Mouse (Mus musculus) CH12.LX (cell line): ENCODE data around the gene Frs3. TPM values are rescaled to one million over a fixed set of nuclear protein-coding genes. Genes with fewer than 3 reads are reported as not detected.

Experiments
- DNase-seq: peaks from one replicate; pipeline ENCODE4 v3.0.0-alpha.2; 2013; ENCODE audit errors: extremely low read depth
- H3K27ac ChIP-seq: 2 replicates; pipeline ENCODE4 v1.5.1; 2012; ENCODE audit warnings: low read depth, mild to moderate bottlenecking, control low read depth, moderate library complexity; ENCODE audit not compliant: insufficient read depth
- H3K27me3 ChIP-seq: replicated peaks from 2 replicates; pipeline ENCODE3; 2012; ENCODE audit warnings: inconsistent platforms
- H3K36me3 ChIP-seq, 2 experiments: replicated peaks in 1 of 2; 2 replicates each; pipeline versions ENCODE3 to v1.6.1; 2012; ENCODE audit warnings: inconsistent platforms in 1 of 2, low read length in 1 of 2, mild to moderate bottlenecking in 1 of 2, mixed read lengths in 1 of 2, moderate library complexity in 1 of 2; ENCODE audit not compliant: control insufficient read depth in 1 of 2, insufficient read depth in 1 of 2
- H3K4me1 ChIP-seq, 2 experiments: 2 replicates each; pipeline ENCODE4 v1.6.1; 2012; ENCODE audit warnings: inconsistent platforms in 1 of 2, moderate library complexity in 1 of 2; ENCODE audit not compliant: insufficient read depth in 2 of 2, control insufficient read depth in 1 of 2
- H3K4me2 ChIP-seq: 2 replicates; pipeline ENCODE4 v1.6.1; 2012; ENCODE audit warnings: low read depth, mild to moderate bottlenecking, control low read depth; ENCODE audit not compliant: poor library complexity, insufficient read depth, severe bottlenecking
- H3K4me3 ChIP-seq, 3 experiments: fragments of 150-350 bp in 1 of 3; sonication (generic) in 1 of 3; replicated peaks in 1 of 3; 2 replicates each; pipeline versions ENCODE3 to v1.5.1; 2011 to 2012; ENCODE audit warnings: low read depth in 2 of 3, low read length in 2 of 3, mild to moderate bottlenecking in 2 of 3, moderate library complexity in 2 of 3, control low read depth in 1 of 3, improper control_type of control experiment in 1 of 3, inconsistent platforms in 1 of 3, mixed read lengths in 1 of 3; ENCODE audit not compliant: poor library complexity in 1 of 3
- H3K79me2 ChIP-seq: replicated peaks from 2 replicates; pipeline ENCODE4 v1.6.1; 2012; ENCODE audit warnings: mild to moderate bottlenecking, moderate library complexity; ENCODE audit not compliant: control insufficient read depth, poor library complexity, insufficient read depth, severe bottlenecking; ENCODE audit errors: extremely low read depth
- H3K9ac ChIP-seq: 2 replicates; pipeline ENCODE4 v1.6.1; 2012; ENCODE audit warnings: low read depth, mild to moderate bottlenecking, control low read depth, moderate library complexity; ENCODE audit not compliant: insufficient read depth
- H3K9me3 ChIP-seq: replicated peaks from 2 replicates; pipeline ENCODE3; 2012; ENCODE audit warnings: low read length, inconsistent platforms, mixed read lengths
- BHLHE40 ChIP-seq: IDR thresholded peaks from 2 replicates; pipeline ENCODE4 v1.6.1; 2011; ENCODE audit warnings: mild to moderate bottlenecking, low read depth, low read length, improper control_type of control experiment
- CHD1 ChIP-seq: IDR thresholded peaks from 2 replicates; pipeline ENCODE4 v1.6.1; 2012; ENCODE audit warnings: low read depth, low read length, improper control_type of control experiment, inconsistent platforms
- CHD2 ChIP-seq: IDR thresholded peaks from 2 replicates; pipeline ENCODE4 v1.6.1; 2011; ENCODE audit warnings: low read length, improper control_type of control experiment
- CTCF ChIP-seq, 2 experiments: IDR thresholded peaks in 1 of 2; conservative IDR thresholded peaks in 1 of 2; 2 replicates each; pipeline ENCODE4 v1.5.1; 2011 to 2012; ENCODE audit warnings: low read depth in 2 of 2, low read length in 2 of 2, improper control_type of control experiment in 1 of 2, inconsistent platforms in 1 of 2, mild to moderate bottlenecking in 1 of 2, moderate library complexity in 1 of 2
- E2F4 ChIP-seq: IDR thresholded peaks from 2 replicates; pipeline ENCODE4 v1.6.1; 2011; ENCODE audit warnings: low read depth, low read length, improper control_type of control experiment; ENCODE audit not compliant: insufficient replicate concordance
- ELF1 ChIP-seq: IDR thresholded peaks from 2 replicates; pipeline ENCODE4 v1.6.1; 2014; ENCODE audit warnings: low read depth, mild to moderate bottlenecking, inconsistent platforms, low read length, improper control_type of control experiment
- EP300 ChIP-seq: IDR thresholded peaks from 2 replicates; pipeline ENCODE4 v1.6.1; 2011; ENCODE audit warnings: low read length, improper control_type of control experiment
- ETS1 ChIP-seq: conservative IDR thresholded peaks from 2 replicates; pipeline ENCODE4 v1.6.1; 2012; ENCODE audit warnings: low read depth, mild to moderate bottlenecking, inconsistent platforms, low read length, improper control_type of control experiment, moderate library complexity
- GABPA ChIP-seq: IDR thresholded peaks from 2 replicates; pipeline ENCODE4 v1.6.1; 2012; ENCODE audit warnings: low read depth, low read length, improper control_type of control experiment, inconsistent platforms; ENCODE audit not compliant: insufficient replicate concordance
- HCFC1 ChIP-seq: IDR thresholded peaks from 2 replicates; pipeline ENCODE4 v1.6.1; 2012; ENCODE audit warnings: low read depth, mild to moderate bottlenecking, inconsistent platforms, low read length, improper control_type of control experiment
- IRF4 ChIP-seq: IDR thresholded peaks from 2 replicates; pipeline ENCODE4 v1.6.1; 2014; ENCODE audit warnings: low read depth, mild to moderate bottlenecking, inconsistent platforms, low read length, improper control_type of control experiment
- JUN ChIP-seq: IDR thresholded peaks from 2 replicates; pipeline ENCODE4 v1.6.1; 2011; ENCODE audit warnings: low read depth, mild to moderate bottlenecking, low read length, improper control_type of control experiment, moderate library complexity; ENCODE audit not compliant: insufficient read depth
- JUND ChIP-seq: conservative IDR thresholded peaks from 2 replicates; pipeline ENCODE4 v1.6.1; 2011; ENCODE audit warnings: low read depth, low read length, improper control_type of control experiment
- KAT2A ChIP-seq: IDR thresholded peaks from 2 replicates; pipeline ENCODE4 v1.6.1; 2012; ENCODE audit warnings: low read length, improper control_type of control experiment, inconsistent platforms; ENCODE audit not compliant: insufficient replicate concordance
- MAFK ChIP-seq: IDR thresholded peaks from 2 replicates; pipeline ENCODE4 v1.6.1; 2011; ENCODE audit warnings: low read length, improper control_type of control experiment; ENCODE audit not compliant: insufficient replicate concordance
- MAX ChIP-seq: IDR thresholded peaks from 2 replicates; pipeline ENCODE4 v1.6.1; 2011; ENCODE audit warnings: low read length, improper control_type of control experiment
- MAZ ChIP-seq: IDR thresholded peaks from 2 replicates; pipeline ENCODE4 v1.6.1; 2012; ENCODE audit warnings: low read depth, mild to moderate bottlenecking, inconsistent platforms, low read length, improper control_type of control experiment, moderate library complexity
- MEF2A ChIP-seq: IDR thresholded peaks from 2 replicates; pipeline ENCODE4 v1.6.1; 2014; ENCODE audit warnings: low read depth, mild to moderate bottlenecking, inconsistent platforms, low read length, improper control_type of control experiment, borderline replicate concordance
- MXI1 ChIP-seq: IDR thresholded peaks from 2 replicates; pipeline ENCODE4 v1.6.1; 2011; ENCODE audit warnings: mild to moderate bottlenecking, low read depth, low read length, improper control_type of control experiment
- MYC ChIP-seq: IDR thresholded peaks from 2 replicates; pipeline ENCODE4 v1.6.1; 2011; ENCODE audit warnings: low read depth, mild to moderate bottlenecking, improper control_type of control experiment, low read length
- NELFE ChIP-seq: IDR thresholded peaks from 2 replicates; pipeline ENCODE4 v1.6.1; 2011; ENCODE audit warnings: low read depth, low read length, improper control_type of control experiment
- NRF1 ChIP-seq: IDR thresholded peaks from 2 replicates; pipeline ENCODE4 v1.6.1; 2014; ENCODE audit warnings: low read depth, mild to moderate bottlenecking, inconsistent platforms, low read length, improper control_type of control experiment, moderate library complexity
- PAX5 ChIP-seq: IDR thresholded peaks from 2 replicates; pipeline ENCODE4 v1.6.1; 2012; ENCODE audit warnings: low read length, inconsistent platforms, mixed read lengths
- POLR2A ChIP-seq: IDR thresholded peaks from 2 replicates; pipeline ENCODE4 v1.6.1; 2011; ENCODE audit warnings: low read depth, mild to moderate bottlenecking, improper control_type of control experiment, low read length
- POLR2AphosphoS2 ChIP-seq: IDR thresholded peaks from 2 replicates; pipeline ENCODE4 v1.6.1; 2011; ENCODE audit warnings: low read depth, low read length, improper control_type of control experiment
- RAD21 ChIP-seq: IDR thresholded peaks from 2 replicates; pipeline ENCODE4 v1.6.1; 2011; ENCODE audit warnings: low read depth, mild to moderate bottlenecking, low read length, improper control_type of control experiment, moderate library complexity
- RCOR1 ChIP-seq: conservative IDR thresholded peaks from 2 replicates; pipeline ENCODE4 v1.6.1; 2012; ENCODE audit warnings: low read depth, mild to moderate bottlenecking, inconsistent platforms, low read length, improper control_type of control experiment
- SIN3A ChIP-seq: IDR thresholded peaks from 2 replicates; pipeline ENCODE4 v1.6.1; 2012; ENCODE audit warnings: low read length, improper control_type of control experiment, inconsistent platforms
- SMC3 ChIP-seq: IDR thresholded peaks from 2 replicates; pipeline ENCODE4 v1.6.1; 2011; ENCODE audit warnings: low read depth, low read length, improper control_type of control experiment
- TBP ChIP-seq: conservative IDR thresholded peaks from 2 replicates; pipeline ENCODE4 v1.6.1; 2011; ENCODE audit warnings: low read depth, low read length, improper control_type of control experiment
- TCF12 ChIP-seq: IDR thresholded peaks from 2 replicates; pipeline ENCODE4 v1.6.1; 2014; ENCODE audit warnings: low read depth, mild to moderate bottlenecking, inconsistent platforms, low read length, improper control_type of control experiment
- UBTF ChIP-seq: IDR thresholded peaks from 2 replicates; pipeline ENCODE4 v1.6.1; 2012; ENCODE audit warnings: low read depth, mild to moderate bottlenecking, inconsistent platforms, low read length, improper control_type of control experiment, moderate library complexity
- USF1 ChIP-seq: IDR thresholded peaks from 2 replicates; pipeline ENCODE4 v1.6.1; 2014; ENCODE audit warnings: low read depth, mild to moderate bottlenecking, inconsistent platforms, low read length, improper control_type of control experiment
- USF2 ChIP-seq: conservative IDR thresholded peaks from 2 replicates; pipeline ENCODE4 v1.6.1; 2011; ENCODE audit warnings: low read depth, low read length, improper control_type of control experiment
- ZC3H11A ChIP-seq: IDR thresholded peaks from 2 replicates; pipeline ENCODE4 v1.6.1; 2012; ENCODE audit warnings: low read depth, mild to moderate bottlenecking, inconsistent platforms, low read length, improper control_type of control experiment
- ZKSCAN1 ChIP-seq: IDR thresholded peaks from 2 replicates; pipeline ENCODE4 v1.6.1; 2012; ENCODE audit warnings: low read depth, inconsistent platforms, low read length, improper control_type of control experiment, borderline replicate concordance
- ZMIZ1 ChIP-seq: IDR thresholded peaks from 2 replicates; pipeline ENCODE4 v1.6.1; 2012; ENCODE audit warnings: low read depth, mild to moderate bottlenecking, inconsistent platforms, low read length, improper control_type of control experiment
- ZNF384 ChIP-seq: IDR thresholded peaks from 2 replicates; pipeline ENCODE4 v1.6.1; 2012; ENCODE audit warnings: low read depth, low read length, improper control_type of control experiment, inconsistent platforms
- dilution Hi-C: fragments of 300-500 bp; cut with MboI; formaldehyde crosslinking; loops from 2 replicates; pipeline ENCODE4 v1.14.3; 2020; ENCODE audit warnings: low sequenced_read_pairs; ENCODE audit not compliant: extremely low pct_unique_long_range_greater_than_20kb, extremely low pct_ligation_motif_present
- in situ Hi-C: fragments of 300-500 bp; cut with MboI; formaldehyde crosslinking; loops from 3 replicates; pipeline ENCODE4 v1.14.3; 2019; ENCODE audit warnings: low sequenced_read_pairs, low pct_ligation_motif_present, low pct_unique_long_range_greater_than_20kb, mixed read lengths
- polyA plus RNA-seq: library from polyadenylated mRNA; unstranded; fragments of >175 nt; gene quantifications from 2 replicates; pipeline ENCODE4 v1.2.1, GENCODE M21; 2012; ENCODE audit warnings: low read depth; ENCODE audit not compliant: insufficient read length
- total RNA-seq, 2 experiments: library from RNA; depleted of rRNA; stranded (reverse); fragments of 300-350 nt in 1 of 2; fragments of >200 nt in 1 of 2; gene quantifications; 2 replicates each; pipeline ENCODE4 v1.2.3; 2012 to 2014

Frs3 gene
- total and polyA plus RNA-seq, 3 experiments: 0.54 to 2.9 (median 0.67) TPM

- Histone ChIP-seq H3K27me3 (no peaks in the 10 kb centered on the region), H3K4me3 (peak overlapping the region; percentile 72 to 87 (median 79)), H3K9ac (peak overlapping the region; percentile 98), H3K4me2 (peak overlapping the region; percentile 78)
- dilution Hi-C loops: no loop called here
- no peak for TF ChIP-seq PAX5
- TF ChIP-seq TCF12: peak; percentile 91
- TF ChIP-seq POLR2AphosphoS2: no peak
- no peak for TF ChIP-seq MAFK
- TF ChIP-seq ZMIZ1: peak; percentile 17
- TF ChIP-seq CHD2: peak; percentile 93
- TF ChIP-seq MYC: no peak; the same call in 1 of the 2 replicates
- no peak; the same call in 1 of the 2 replicates for TF ChIP-seq HCFC1
- TF ChIP-seq GABPA: no peak
- TF ChIP-seq MAX: no peak
- peak; percentile 59; the same call in 1 of the 2 replicates for TF ChIP-seq IRF4
- no peak for TF ChIP-seq ZKSCAN1
- no peak for TF ChIP-seq E2F4
- peak; percentile 81 for TF ChIP-seq MAZ
- peak; percentile 70 for TF ChIP-seq ETS1
- TF ChIP-seq JUND: no peak
- no peak; the same call in 1 of the 2 replicates for TF ChIP-seq SMC3
- no peak for TF ChIP-seq USF2
- TF ChIP-seq MXI1: 0 out of 2 replicates have a peak, but pooled peaks have one; percentile 9
- peak; percentile 52 for TF ChIP-seq EP300
- TF ChIP-seq NELFE: no peak
- TF ChIP-seq ZC3H11A: no peak
- TF ChIP-seq ZNF384: no peak
- TF ChIP-seq TBP: no peak
- no peak for TF ChIP-seq USF1
- TF ChIP-seq CTCF (conservative IDR thresholded peaks at IDR 0.05 in 1 of 2, IDR thresholded peaks at IDR 0.05 in 1 of 2; ENCODE audit: low read depth in 2 of 2, low read length in 2 of 2): peak in 1 of 2 experiments; percentile 8; a peak in 1 of 4 replicates
- TF ChIP-seq KAT2A: 0 out of 2 replicates have a peak, but pooled peaks have one; percentile 58
- TF ChIP-seq RCOR1: no peak
- no peak for TF ChIP-seq JUN
- TF ChIP-seq ELF1: peak; percentile 82
- peak; percentile 79 for TF ChIP-seq MEF2A
- TF ChIP-seq SIN3A: peak; percentile 69; the same call in 1 of the 2 replicates
- TF ChIP-seq POLR2A: no peak; the same call in 1 of the 2 replicates
- no peak; the same call in 1 of the 2 replicates for TF ChIP-seq CHD1
- peak; percentile 76 for TF ChIP-seq NRF1
- TF ChIP-seq BHLHE40: peak; percentile 63
- TF ChIP-seq UBTF: peak; percentile 45; the same call in 1 of the 2 replicates
- no peak; the same call in 1 of the 2 replicates for TF ChIP-seq RAD21
- TF ChIP-seq, all 38 proteins: peak for 16
- in situ Hi-C loops: no loop called here
- peak; percentile 91 for DNase-seq
- Histone ChIP-seq H3K36me3 (peaks cover 0 to 15% of the 10 kb centered on the region in 2 experiments), H3K4me1 (peaks cover 12 to 33% of the 10 kb centered on the region in 2 experiments), H3K27ac (peak overlapping the region; percentile 99), H3K9me3 (peaks cover 6% of the 10 kb centered on the region), H3K79me2 (peaks cover 25% of the 10 kb centered on the region)
These were observed 49.4 kb downstream of the Frs3 start for GRCm38 (mm10) chr17:47738066-47738878.
